Mouse (Mus musculus) CD4-positive, CD25-positive, alpha-beta regulatory T cell, adult 4 months (primary cell): Measurements from ENCODE around the gene Sigirr. TPM values are rescaled to one million over a fixed set of nuclear protein-coding genes. Genes with fewer than 3 reads are reported as not detected.

Experiments
- ATAC-seq: one replicate; pipeline ENCODE4 v1.8.0; 2017
- polyA plus RNA-seq, 2 experiments: library from polyadenylated mRNA; unstranded; fragments of 100-300 nt; shearing (Covaris generic); gene quantifications; one replicate each; pipeline ENCODE4 v1.2.1; 2017

The Sigirr gene
- polyA plus RNA-seq, result 100 to 1,000 TPM; 202 to 308 TPM

- peak; percentile 57 for ATAC-seq
Observed at GRCm38 (mm10) chr7:141099911-141100691, at the start of gene Sigirr. Gene Sigirr, minus strand, starts transcription at chr7:141100572.

- ATAC-seq, result no peak
Observed at GRCm38 (mm10) chr7:141148639-141149038, 48.3 kb upstream of the Sigirr start.

- no peak for ATAC-seq
Observed at GRCm38 (mm10) chr7:141147044-141147443, 46.7 kb upstream of the Sigirr start.

GRCm38 (mm10) chr7:141146043-141146595, 45.7 kb upstream of the Sigirr start:
- no peak for ATAC-seq

GRCm38 (mm10) chr7:141145403-141145802, 45.0 kb upstream of the Sigirr start:
- no peak for ATAC-seq

- ATAC-seq, result no peak
Observed at GRCm38 (mm10) chr7:141144650-141145049, 44.3 kb upstream of the Sigirr start.

GRCm38 (mm10) chr7:141143861-141144260, 43.5 kb upstream of the Sigirr start:
- ATAC-seq, result no peak

GRCm38 (mm10) chr7:141143112-141143511, 42.7 kb upstream of the Sigirr start:
- ATAC-seq, result peak; percentile 56

- no peak for ATAC-seq
Observed at GRCm38 (mm10) chr7:141141326-141141725, 41.0 kb upstream of the Sigirr start.

- no peak for ATAC-seq
Observed at GRCm38 (mm10) chr7:141131904-141132755, 31.8 kb upstream of the Sigirr start.

GRCm38 (mm10) chr7:141131024-141131820, 30.9 kb upstream of the Sigirr start:
- peak; percentile 100 for ATAC-seq

- ATAC-seq, result no peak
Observed at GRCm38 (mm10) chr7:141123517-141123856, 23.1 kb upstream of the Sigirr start.

- peak; percentile 98 for ATAC-seq
Observed at GRCm38 (mm10) chr7:141122689-141123516, 22.5 kb upstream of the Sigirr start.

GRCm38 (mm10) chr7:141122245-141122644, 21.9 kb upstream of the Sigirr start, which contains the start of gene Ptdss2:
Gene Ptdss2, plus strand, starts transcription at chr7:141122382.
- no peak for ATAC-seq

GRCm38 (mm10) chr7:141121051-141121531, 20.7 kb upstream of the Sigirr start:
- no peak for ATAC-seq

GRCm38 (mm10) chr7:141120605-141121004, 20.2 kb upstream of the Sigirr start:
- no peak for ATAC-seq

GRCm38 (mm10) chr7:141119487-141119886, 19.1 kb upstream of the Sigirr start:
- ATAC-seq, result no peak

- ATAC-seq, result no peak
Observed at GRCm38 (mm10) chr7:141117636-141118035, 17.3 kb upstream of the Sigirr start, which contains the start of gene Ano9. Gene Ano9, minus strand, starts transcription at chr7:141117806.

- ATAC-seq, result no peak
Observed at GRCm38 (mm10) chr7:141115874-141116273, 15.5 kb upstream of the Sigirr start.

- ATAC-seq, result no peak
Observed at GRCm38 (mm10) chr7:141103161-141103560, 2.8 kb upstream of the Sigirr start.

GRCm38 (mm10) chr7:141097177-141097576, 3.2 kb downstream of the Sigirr start:
- peak; percentile 4 for ATAC-seq
